Mouse (Mus musculus) G1E (cell line): Measurements from ENCODE around the gene Tnfrsf18. TPM values are rescaled to one million over a fixed set of nuclear protein-coding genes. Genes with fewer than 3 reads are reported as not detected.

Experiments
- ATAC-seq: 2 replicates; pipeline ENCODE4 v1.8.0; 2016; ENCODE audit warnings: mild to moderate bottlenecking; ENCODE audit not compliant: insufficient number of reproducible peaks, poor library complexity, low FRiP score, severe bottlenecking; ENCODE audit errors: extremely low read depth
- DNase-seq: peaks from one replicate; pipeline ENCODE4 v3.0.0; 2012; ENCODE audit warnings: low spot score
- H3K27me3 ChIP-seq: 2 replicates; pipeline ENCODE4 v1.6.1; 2012; ENCODE audit warnings: mild to moderate bottlenecking, low read length, inconsistent platforms; ENCODE audit not compliant: insufficient read depth
- H3K36me3 ChIP-seq: replicated peaks from 2 replicates; pipeline ENCODE3; 2012; ENCODE audit warnings: mild to moderate bottlenecking, inconsistent platforms
- H3K4me1 ChIP-seq: 2 replicates; pipeline ENCODE4 v1.6.1; 2012; ENCODE audit warnings: low read depth, low read length, inconsistent platforms, mixed read lengths; ENCODE audit not compliant: insufficient read depth
- H3K4me3 ChIP-seq: 2 replicates; pipeline ENCODE4 v1.5.1; 2012; ENCODE audit warnings: low read depth, mild to moderate bottlenecking, inconsistent platforms, low read length, moderate library complexity, mixed read lengths
- H3K9me3 ChIP-seq: replicated peaks from 2 replicates; pipeline ENCODE4 v1.6.1; 2012; ENCODE audit warnings: inconsistent platforms
- CTCF ChIP-seq: IDR thresholded peaks from 2 replicates; pipeline ENCODE4 v1.5.1; 2012; ENCODE audit warnings: low read depth, low read length, inconsistent platforms, mixed read lengths
- GATA1 ChIP-seq: IDR thresholded peaks from 2 replicates; pipeline ENCODE4 v1.6.1; 2012; ENCODE audit warnings: borderline replicate concordance, low read length, inconsistent platforms, mixed read lengths
- GATA2 ChIP-seq: IDR thresholded peaks from 2 replicates; pipeline ENCODE4 v1.6.1; 2012; ENCODE audit warnings: low read depth, low read length, inconsistent platforms, borderline replicate concordance
- POLR2AphosphoS5 ChIP-seq: IDR thresholded peaks from 2 replicates; pipeline ENCODE4 v1.6.1; 2012; ENCODE audit warnings: low read depth, low read length, inconsistent platforms; ENCODE audit not compliant: insufficient replicate concordance
- TAL1 ChIP-seq: conservative IDR thresholded peaks from 2 replicates; pipeline ENCODE4 v1.6.1; 2012; ENCODE audit warnings: low read depth, low read length, inconsistent platforms, mixed read lengths
- polyA plus RNA-seq: library from polyadenylated mRNA; stranded (reverse); fragments of >175 nt; gene quantifications from 2 replicates; pipeline ENCODE4 v1.2.3, GENCODE M21; 2012
- total RNA-seq, 2 experiments: library from RNA; stranded (forward) in 1 of 2; stranded (reverse) in 1 of 2; fragments of 200-1000 nt in 1 of 2; fragments of >200 nt in 1 of 2; fragmentation: Nextera tagmentation in 1 of 2; gene quantifications; 2 replicates each; pipeline ENCODE4 v1.2.3; 2014 to 2017

Tnfrsf18 gene
- total and polyA plus RNA-seq, 3 experiments: 0.22 TPM; not detected in 2

DNA sequence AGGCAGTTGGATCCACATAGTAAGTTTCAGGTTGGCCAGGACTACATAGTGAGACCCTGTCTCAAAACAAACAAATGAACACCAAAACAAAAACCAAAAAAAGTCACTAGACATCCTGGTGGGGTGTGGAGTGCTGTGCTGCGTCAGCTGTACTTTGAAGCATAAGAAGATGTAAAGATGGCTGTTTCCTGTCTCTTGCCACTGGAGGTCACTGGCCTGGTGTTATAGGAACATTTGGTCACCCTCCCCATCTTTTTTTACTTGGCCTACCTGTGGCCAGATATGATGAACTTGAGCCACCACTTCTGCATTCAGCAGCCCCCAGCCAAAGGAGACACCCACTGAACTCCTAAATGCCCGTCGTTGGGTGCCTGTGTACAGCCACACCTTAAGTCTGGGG, 4.6 kb upstream of the Tnfrsf18 start:
- no peak for DNase-seq
- ATAC-seq: no peak
- TF ChIP-seq POLR2AphosphoS5 (no peak), GATA2 (no peak), CTCF (no peak), GATA1 (no peak), TAL1 (no peak)
- Histone ChIP-seq H3K4me1 (peaks cover 12% of the 10 kb centered on the region), H3K27me3 (peaks cover 10% of the 10 kb centered on the region; the same call in 1 of the 2 replicates), H3K4me3 (no peak overlapping the region), H3K36me3 (peaks cover 8% of the 10 kb centered on the region), H3K9me3 (no peaks in the 10 kb centered on the region)

DNA sequence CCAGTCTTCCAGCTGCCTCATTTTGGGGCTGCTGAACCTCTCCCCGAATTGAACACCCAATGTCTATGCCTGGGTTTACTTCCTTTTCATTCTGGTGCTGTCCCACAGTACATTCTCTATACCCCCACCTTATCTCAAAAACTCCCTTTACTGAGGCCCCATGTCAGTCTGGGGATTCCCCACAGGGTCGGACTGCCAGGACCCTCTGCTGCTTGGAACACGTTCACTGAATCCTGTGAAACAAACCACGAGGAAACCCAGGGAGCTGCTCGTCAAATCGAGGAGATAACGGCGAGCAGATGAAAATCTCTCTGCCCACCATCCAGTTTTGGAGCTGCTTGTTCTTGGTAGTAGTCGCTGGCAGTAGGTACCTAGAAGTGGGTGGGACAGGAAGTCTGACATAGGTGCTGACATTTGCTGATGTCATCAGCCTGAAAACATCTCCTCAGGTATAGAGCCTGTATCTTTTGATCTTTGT, 4.0 kb upstream of the Tnfrsf18 start:
- Histone ChIP-seq H3K4me3 (no peak overlapping the region), H3K9me3 (no peaks in the 10 kb centered on the region), H3K27me3 (peaks cover 10% of the 10 kb centered on the region; the same call in 1 of the 2 replicates), H3K4me1 (peaks cover 12% of the 10 kb centered on the region), H3K36me3 (peaks cover 4% of the 10 kb centered on the region)
- ATAC-seq (no peak), DNase-seq (no peak)
- TF ChIP-seq CTCF: no peak
- TF ChIP-seq POLR2AphosphoS5: no peak
- TF ChIP-seq GATA2: no peak
- no peak for TF ChIP-seq TAL1
- no peak for TF ChIP-seq GATA1

DNA sequence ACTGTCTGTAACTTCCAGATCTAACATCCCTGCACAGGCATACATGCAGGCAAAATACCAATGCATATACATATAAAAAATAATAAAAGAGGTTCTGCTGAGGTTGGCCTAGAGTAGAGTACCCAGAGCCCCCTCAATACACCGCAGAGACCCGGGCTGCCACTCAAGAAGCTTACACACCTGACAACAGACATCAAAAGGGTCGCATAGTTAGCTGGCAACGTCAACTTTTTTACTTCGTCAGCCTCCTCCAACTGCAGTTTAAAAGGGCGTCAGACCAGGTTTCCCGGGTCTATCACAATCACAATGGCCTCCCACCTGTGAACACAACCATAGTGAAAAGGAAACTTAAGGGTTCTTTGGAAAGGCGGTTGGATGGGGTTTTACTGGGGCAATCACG, 2.4 kb upstream of the Tnfrsf18 start:
- Histone ChIP-seq H3K27me3 (peaks cover 10% of the 10 kb centered on the region; the same call in 1 of the 2 replicates), H3K9me3 (no peaks in the 10 kb centered on the region), H3K4me1 (peaks cover 12% of the 10 kb centered on the region), H3K4me3 (no peak overlapping the region), H3K36me3 (no peaks in the 10 kb centered on the region)
- DNase-seq (no peak), ATAC-seq (no peak)
- TF ChIP-seq POLR2AphosphoS5 (no peak), CTCF (no peak), TAL1 (no peak), GATA1 (no peak), GATA2 (no peak)

DNA sequence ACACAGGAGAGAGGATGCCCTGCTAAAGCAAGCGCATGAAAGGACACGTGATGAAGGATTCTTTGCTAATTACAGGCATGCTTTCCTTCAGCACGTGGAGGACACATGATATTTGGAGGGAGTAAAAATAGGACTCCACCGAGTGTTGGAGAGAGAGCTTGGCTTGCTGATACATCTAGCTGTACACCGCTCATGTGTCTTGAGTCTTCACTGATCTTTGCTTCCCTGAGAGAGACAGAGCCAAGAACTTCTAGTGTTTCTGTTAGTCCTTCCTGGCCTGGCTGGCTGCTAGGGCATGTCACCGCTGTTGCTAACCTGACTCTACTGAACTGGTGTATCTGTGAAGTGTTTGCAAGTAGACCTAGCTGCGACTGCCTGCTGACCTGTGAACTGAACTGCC, 1.8 kb upstream of the Tnfrsf18 start:
- Histone ChIP-seq H3K4me3 (no peak overlapping the region), H3K36me3 (no peaks in the 10 kb centered on the region), H3K4me1 (peaks cover 12% of the 10 kb centered on the region), H3K27me3 (peaks cover 10% of the 10 kb centered on the region; the same call in 1 of the 2 replicates), H3K9me3 (no peaks in the 10 kb centered on the region)
- TF ChIP-seq GATA2 (no peak), CTCF (no peak), POLR2AphosphoS5 (no peak), GATA1 (no peak), TAL1 (no peak)
- no peak for ATAC-seq
- no peak for DNase-seq

DNA sequence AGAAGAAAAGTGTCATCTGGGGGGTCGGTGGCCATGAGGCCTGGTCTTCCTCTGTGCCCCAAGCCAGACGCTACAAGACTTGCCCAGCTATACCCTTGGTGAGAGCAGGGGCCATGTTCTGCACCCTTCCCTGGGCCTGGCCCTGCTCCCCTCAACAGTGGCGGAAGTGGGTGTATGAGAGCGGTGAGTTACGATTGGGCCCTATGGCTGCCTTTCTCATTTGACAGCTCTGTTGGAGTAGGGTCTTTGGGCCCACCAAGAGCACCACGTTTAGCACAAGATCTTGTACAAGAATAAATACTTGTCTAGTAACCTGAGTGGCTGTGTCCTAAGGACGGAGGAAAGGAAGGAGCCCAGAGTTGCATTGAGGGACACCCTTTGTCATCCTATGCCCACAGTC, 2.6 kb downstream of the Tnfrsf18 start:
- no peaks in the 10 kb centered on the region for H3K36me3 ChIP-seq
- no peak for ATAC-seq

DNA sequence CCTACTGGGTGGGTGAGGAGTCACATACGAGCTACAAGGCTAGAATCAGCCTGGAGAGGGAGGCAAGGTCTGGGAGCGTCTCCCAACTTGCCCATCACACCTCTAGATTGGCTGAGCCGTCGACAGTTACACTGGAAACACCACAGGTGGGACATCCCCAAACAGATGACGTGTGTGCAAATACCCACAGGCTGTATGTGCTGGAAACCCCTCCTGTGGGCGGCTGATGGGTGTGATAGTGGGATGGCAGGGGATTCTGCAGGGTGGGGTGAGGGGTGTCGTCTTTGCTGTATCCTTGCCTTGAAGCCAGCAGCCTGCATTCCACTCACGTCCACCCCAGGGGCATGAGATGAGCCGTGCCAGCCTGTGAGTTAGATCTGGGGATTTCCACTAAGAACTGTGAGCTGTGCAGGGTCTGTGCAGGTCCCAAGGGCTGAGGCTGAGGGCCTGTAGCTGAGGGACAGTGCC, 4.7 kb downstream of the Tnfrsf18 start:
- Histone ChIP-seq H3K4me1 (peaks cover 15% of the 10 kb centered on the region), H3K27me3 (peaks cover 30% of the 10 kb centered on the region), H3K36me3 (no peaks in the 10 kb centered on the region), H3K9me3 (no peaks in the 10 kb centered on the region), H3K4me3 (no peak overlapping the region)
- TF ChIP-seq CTCF: no peak
- no peak for TF ChIP-seq POLR2AphosphoS5
- TF ChIP-seq GATA1: no peak
- no peak for TF ChIP-seq GATA2
- no peak for TF ChIP-seq TAL1
- DNase-seq (no peak), ATAC-seq (no peak)

More for the DNA sequence above, 2.6 kb downstream of the Tnfrsf18 start:
- DNase-seq: no peak
- Histone ChIP-seq H3K27me3 (peaks cover 23% of the 10 kb centered on the region), H3K4me1 (peaks cover 15% of the 10 kb centered on the region), H3K4me3 (no peak overlapping the region), H3K9me3 (no peaks in the 10 kb centered on the region)
- TF ChIP-seq CTCF (no peak), GATA2 (no peak), TAL1 (no peak)

DNA sequence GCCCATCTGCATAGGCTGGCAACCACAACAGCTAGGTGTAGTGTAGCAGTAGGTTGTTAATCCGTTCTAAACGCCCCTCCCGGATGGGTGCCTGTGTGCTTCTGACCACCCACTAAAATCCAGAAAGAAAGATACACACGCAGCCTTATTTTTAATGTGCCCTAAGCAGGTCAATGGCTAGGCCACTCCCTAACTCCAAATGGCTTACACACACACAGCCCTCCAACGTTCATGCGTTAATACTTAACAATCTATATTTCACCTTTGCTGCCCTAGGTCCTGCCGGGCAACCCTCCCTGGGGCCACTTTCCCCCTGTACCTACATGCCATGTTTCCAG, 5.3 kb downstream of the Tnfrsf18 start:
- H3K4me3 ChIP-seq: no peak overlapping the region
- TF ChIP-seq GATA2 (no peak), GATA1 (no peak), POLR2AphosphoS5 (no peak), CTCF (no peak), TAL1 (no peak)
- peaks cover 31% of the 10 kb centered on the region for H3K27me3 ChIP-seq
- no peak for ATAC-seq
- H3K9me3 ChIP-seq: no peaks in the 10 kb centered on the region
- H3K4me1 ChIP-seq: peaks cover 15% of the 10 kb centered on the region
- no peaks in the 10 kb centered on the region for H3K36me3 ChIP-seq
- no peak for DNase-seq
